Mouse (Mus musculus): Measurements from ENCODE around the gene Prss23. TPM values are rescaled to one million over a fixed set of nuclear protein-coding genes. Genes with fewer than 3 reads are reported as not detected.

The Prss23 gene
- polyA plus RNA-seq, 1 experiment from 2014 or later, result 33.4 TPM

DNA sequence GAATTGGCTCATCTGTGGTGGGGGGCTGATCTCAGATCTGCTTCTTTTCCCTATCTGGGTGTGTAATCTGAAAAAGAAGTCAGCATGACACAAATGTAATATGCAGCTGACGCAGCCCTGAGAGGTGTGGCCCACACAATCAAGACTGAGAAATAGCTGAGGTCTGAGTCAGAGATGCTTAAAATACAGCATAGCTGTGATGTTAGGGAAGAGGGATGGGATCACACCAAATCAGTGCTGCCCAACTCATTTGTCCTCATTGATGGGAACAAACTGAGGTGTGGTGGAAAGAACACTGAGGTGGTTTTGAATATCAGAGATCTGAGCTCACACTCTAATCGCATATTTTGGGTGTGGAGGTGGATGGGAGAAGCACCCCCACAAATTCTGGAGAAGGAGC is 14.0 kb upstream of the Prss23 start:
- H3K27me3 ChIP-seq (replicated peaks; ENCODE audit: low read depth, poor library complexity, severe bottlenecking), result no peaks in the 10 kb centered on the region
- H3K36me3 ChIP-seq (replicated peaks), result no peaks in the 10 kb centered on the region
- 94% methylated on average over 2 of the region's 2 CpGs for WGBS
- peaks cover 5% of the 10 kb centered on the region for H3K4me1 ChIP-seq
- DNase-seq (ENCODE audit: low spot score), result no peak
- no peaks in the 10 kb centered on the region for H3K9me3 ChIP-seq
- H3K4me3 ChIP-seq, result no peak overlapping the region
- H3K27ac ChIP-seq (replicated peaks), result no peak overlapping the region

DNA sequence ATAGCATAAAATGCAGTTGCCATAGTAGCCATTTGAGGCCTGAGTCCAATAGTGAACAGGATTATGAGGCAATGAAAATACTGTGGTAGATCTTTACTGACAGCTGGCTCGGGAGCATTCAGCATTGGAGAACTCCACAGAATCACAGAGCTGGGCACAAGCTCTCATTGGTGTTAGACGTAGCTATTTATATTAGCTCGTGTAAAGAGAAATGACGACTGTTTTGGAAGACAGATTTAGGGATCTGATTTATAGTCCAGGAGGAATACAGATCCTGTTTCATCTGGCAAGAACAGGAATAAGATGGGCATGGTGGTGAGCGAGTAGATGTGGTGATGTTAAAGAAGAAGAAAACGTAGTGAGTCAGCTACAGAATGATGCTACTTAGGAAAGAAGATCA is 12.4 kb upstream of the Prss23 start:
- Histone ChIP-seq H3K4me3 (no peak overlapping the region), H3K4me1 (peaks cover 5% of the 10 kb centered on the region), H3K9me3 (no peaks in the 10 kb centered on the region), H3K36me3 (replicated peaks) (no peaks in the 10 kb centered on the region), H3K27ac (replicated peaks) (no peak overlapping the region), H3K27me3 (replicated peaks; ENCODE audit: low read depth, poor library complexity, severe bottlenecking) (no peaks in the 10 kb centered on the region)
- no peak for DNase-seq (ENCODE audit: low spot score)
- 87% methylated on average over 6 of the region's 6 CpGs for WGBS

DNA sequence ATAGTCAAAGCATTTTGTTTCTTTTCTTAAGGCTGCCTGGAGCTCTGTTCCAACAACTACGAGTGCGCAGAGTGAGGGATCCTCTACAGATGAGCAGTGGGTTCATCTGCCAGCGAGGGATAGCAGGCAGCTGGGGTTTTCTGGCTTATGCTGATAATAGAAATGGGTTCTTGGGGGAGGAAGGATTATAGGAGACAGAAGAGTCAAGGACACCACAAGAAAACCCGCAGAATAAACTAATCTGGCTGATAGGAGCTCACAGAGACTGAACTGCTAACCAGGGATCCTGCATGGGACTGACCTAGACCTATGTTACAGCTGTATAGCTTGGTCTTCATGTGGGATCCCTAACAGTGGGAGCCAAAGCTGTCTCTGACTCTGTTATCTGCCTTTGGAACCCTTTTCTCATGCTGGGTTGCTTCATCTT is 456 bp upstream of the Prss23 start:
- Histone ChIP-seq H3K27me3 (replicated peaks; ENCODE audit: low read depth, poor library complexity, severe bottlenecking) (no peaks in the 10 kb centered on the region), H3K4me3 (no peak overlapping the region), H3K9me3 (no peaks in the 10 kb centered on the region), H3K36me3 (replicated peaks) (no peaks in the 10 kb centered on the region), H3K4me1 (peaks cover 18% of the 10 kb centered on the region), H3K27ac (replicated peaks) (peak overlapping the region; percentile 75)
- WGBS, result 79% methylated on average over 4 of the region's 4 CpGs
- no peak for DNase-seq (ENCODE audit: low spot score)

DNA sequence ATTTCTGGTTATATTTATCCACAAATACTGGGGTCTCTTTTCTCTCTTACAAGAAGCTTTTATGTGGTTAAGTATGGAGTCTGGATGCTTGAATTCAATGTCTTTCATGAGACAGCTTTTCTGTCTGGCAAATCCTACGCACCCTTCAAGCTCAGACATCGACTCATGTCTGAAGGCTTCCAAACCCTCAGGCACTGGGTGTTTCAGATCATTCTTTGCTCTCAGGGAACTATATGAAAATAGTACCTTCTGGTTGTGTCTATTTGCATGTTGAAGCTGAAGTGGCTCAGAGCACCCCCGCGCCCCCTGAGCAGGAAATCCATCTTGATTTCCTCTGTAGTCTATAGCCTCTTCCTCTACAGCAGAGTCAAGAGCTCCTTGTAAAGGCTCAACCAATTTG is 3.2 kb downstream of the Prss23 start:
- no peak overlapping the region for H3K4me3 ChIP-seq
- DNase-seq (ENCODE audit: low spot score), result no peak
- no peaks in the 10 kb centered on the region for H3K36me3 ChIP-seq (replicated peaks)
- no peak overlapping the region for H3K27ac ChIP-seq (replicated peaks)
- H3K27me3 ChIP-seq (replicated peaks; ENCODE audit: low read depth, poor library complexity, severe bottlenecking), result no peaks in the 10 kb centered on the region
- WGBS, result 85% methylated on average over 4 of the region's 4 CpGs
- H3K4me1 ChIP-seq, result peaks cover 35% of the 10 kb centered on the region
- 0 out of 2 replicates have a peak, but pooled peaks cover 4% of the 10 kb centered on the region for H3K9me3 ChIP-seq

DNA sequence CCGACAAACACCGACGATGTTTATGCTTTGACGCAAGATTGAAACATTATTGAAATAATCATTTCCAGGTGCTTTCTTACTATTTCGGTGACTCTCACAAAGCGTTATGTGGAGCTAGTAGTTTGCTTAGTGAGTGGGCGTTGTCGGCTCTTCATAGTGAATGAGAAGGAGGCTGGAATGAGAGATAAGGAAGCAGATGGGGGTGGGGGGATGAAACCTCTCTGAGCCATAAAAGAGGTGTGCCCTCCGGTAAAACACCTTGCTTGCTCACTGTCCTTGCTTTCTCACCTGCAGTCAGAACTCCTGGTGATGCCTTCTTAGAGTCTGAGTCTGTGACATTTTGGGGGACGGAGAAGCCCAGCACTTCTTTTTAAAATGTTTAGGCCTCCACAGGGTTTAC is 4.8 kb downstream of the Prss23 start:
- Histone ChIP-seq H3K9me3 (0 out of 2 replicates have a peak, but pooled peaks cover 4% of the 10 kb centered on the region), H3K27ac (replicated peaks) (no peak overlapping the region), H3K4me3 (no peak overlapping the region), H3K36me3 (replicated peaks) (no peaks in the 10 kb centered on the region), H3K27me3 (replicated peaks; ENCODE audit: low read depth, poor library complexity, severe bottlenecking) (peaks cover 8% of the 10 kb centered on the region; the same call in 1 of the 2 replicates), H3K4me1 (peaks cover 40% of the 10 kb centered on the region)
- 63% methylated on average over 10 of the region's 10 CpGs for WGBS
- DNase-seq (ENCODE audit: low spot score), result no peak

DNA sequence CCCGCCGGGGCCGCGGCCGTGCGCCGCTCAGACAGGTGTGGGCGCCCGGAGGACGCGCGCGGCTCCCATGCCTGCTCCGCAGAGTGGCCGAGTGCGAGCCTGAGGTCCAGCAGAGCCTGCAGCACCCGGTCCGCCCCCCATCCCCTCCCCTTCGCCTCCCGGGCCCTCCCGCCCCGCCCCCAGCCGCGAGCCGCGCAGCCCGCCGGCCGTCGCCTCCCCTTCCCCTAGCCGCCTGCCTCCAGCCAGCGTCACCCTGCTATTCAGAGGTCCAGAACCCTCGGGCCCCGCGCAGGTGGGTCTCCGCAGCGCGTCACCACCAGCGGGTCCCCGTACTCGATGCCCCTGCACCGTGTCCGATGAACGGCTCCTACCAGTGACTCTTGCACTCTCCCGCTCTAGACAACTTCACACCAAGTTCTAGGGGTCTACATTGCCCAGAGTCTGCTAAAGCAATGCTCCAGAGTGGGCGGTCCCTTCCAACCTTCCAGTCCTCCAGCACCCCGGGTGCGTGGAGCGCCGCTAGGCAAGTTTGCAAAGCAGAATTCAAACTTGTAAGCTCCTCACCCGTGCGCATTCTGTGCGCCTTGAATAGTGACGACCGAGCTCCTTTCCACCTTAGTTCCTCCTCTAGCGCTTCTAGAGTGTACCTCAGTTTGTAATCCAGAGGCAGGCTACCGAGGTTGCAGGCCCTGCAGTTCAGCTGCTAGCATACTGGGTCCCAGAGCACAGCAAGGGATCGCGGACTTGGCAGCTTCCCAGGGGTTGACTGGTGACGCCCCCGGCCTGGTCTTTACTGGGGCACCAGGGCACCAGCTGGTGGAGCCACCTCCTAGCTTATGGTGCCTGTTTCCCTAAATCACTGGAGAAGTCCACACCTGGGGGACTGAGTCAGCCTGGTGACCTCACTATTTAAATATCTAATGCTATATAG is 9.3 kb downstream of the Prss23 start:
- Histone ChIP-seq H3K4me3 (peak overlapping the region; percentile 81), H3K36me3 (replicated peaks) (no peaks in the 10 kb centered on the region), H3K27me3 (replicated peaks; ENCODE audit: low read depth, poor library complexity, severe bottlenecking) (peaks cover 16% of the 10 kb centered on the region; the same call in 1 of the 2 replicates), H3K4me1 (peaks cover 53% of the 10 kb centered on the region), H3K27ac (replicated peaks) (peak overlapping the region; percentile 89), H3K9me3 (0 out of 2 replicates have a peak, but pooled peaks cover 4% of the 10 kb centered on the region)
- DNase-seq (ENCODE audit: low spot score), result peak; percentile 87
- under 1% methylated on average over 59 of the region's 61 CpGs for WGBS

DNA sequence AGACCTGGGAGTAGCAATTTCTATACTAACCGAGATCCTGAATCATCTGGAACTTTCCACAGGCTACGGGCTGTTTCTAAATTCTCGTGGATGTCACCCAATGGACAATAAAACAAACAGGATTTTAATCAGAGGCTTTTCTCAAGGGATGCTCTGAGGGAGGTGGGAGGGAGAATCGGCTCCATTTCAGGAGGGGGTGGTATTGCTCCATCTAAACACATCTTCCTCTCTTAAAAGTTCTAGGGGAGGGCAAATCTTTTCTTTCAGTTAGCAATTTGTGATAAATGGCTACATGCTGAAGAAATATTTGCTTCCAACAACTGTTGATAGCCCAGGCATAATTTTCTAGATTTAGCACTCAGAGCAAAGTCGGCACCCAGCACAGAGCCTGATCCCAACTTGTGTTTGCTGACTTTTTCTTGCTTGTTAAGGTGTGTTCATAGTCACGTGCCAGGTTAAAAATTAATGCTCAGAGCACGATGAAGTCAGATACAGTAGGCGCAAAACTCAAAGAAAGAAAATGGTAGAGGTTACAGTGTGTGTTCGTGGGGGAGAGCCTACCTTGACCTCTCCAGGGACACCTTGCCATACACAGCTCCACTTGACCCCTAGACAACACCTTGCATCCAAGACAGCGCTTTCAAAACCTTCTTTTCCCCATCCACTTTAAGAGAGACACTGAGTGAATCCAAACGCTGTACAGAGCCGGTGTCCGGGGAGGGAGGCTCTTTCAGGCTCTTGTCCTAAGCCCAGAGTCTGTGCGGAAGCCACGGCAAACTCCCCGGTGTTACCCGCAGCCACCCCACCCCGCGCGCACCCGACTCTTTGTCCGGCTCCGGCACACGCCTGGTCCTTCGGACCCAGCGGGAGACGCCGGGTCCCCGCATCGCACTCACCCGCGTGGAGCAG is 10.2 kb downstream of the Prss23 start:
- Histone ChIP-seq H3K4me1 (peaks cover 45% of the 10 kb centered on the region), H3K27me3 (replicated peaks; ENCODE audit: low read depth, poor library complexity, severe bottlenecking) (peaks cover 16% of the 10 kb centered on the region; the same call in 1 of the 2 replicates), H3K27ac (replicated peaks) (peak overlapping the region; percentile 89), H3K36me3 (replicated peaks) (no peaks in the 10 kb centered on the region), H3K4me3 (peak overlapping the region; percentile 81), H3K9me3 (0 out of 2 replicates have a peak, but pooled peaks cover 4% of the 10 kb centered on the region)
- DNase-seq (ENCODE audit: low spot score), result no peak
- WGBS, result 8% methylated on average over 32 of the region's 32 CpGs

DNA sequence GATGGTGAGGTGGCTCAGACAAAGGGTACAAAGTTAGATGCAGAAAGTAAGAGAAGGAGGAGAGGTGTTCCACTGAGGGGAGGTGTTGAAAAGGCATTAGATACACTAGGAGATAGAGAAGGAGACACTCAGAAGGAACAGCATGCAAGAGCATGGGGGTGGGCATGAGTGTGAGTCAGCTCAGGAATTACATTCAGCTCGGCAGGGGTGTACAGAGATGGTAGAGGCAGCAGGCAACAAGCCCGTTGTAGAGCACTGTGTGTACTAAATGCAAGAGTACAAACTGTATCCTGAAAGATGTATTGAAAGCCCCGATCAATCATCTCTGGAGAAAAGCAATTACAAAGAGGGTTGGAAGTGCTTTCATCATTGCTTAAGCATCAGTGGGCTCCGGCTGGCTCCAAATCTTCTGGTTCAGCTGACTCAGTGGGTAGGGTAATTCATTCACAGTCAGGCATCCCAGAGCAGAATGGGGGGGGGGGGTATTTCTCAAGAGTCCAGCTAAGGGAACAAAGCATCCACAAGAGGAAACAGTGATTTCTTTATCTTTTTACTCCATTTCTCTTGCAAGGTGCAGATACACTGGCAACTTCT is 15.0 kb downstream of the Prss23 start:
- peaks cover 8% of the 10 kb centered on the region; the same call in 1 of the 2 replicates for H3K27me3 ChIP-seq (replicated peaks; ENCODE audit: low read depth, poor library complexity, severe bottlenecking)
- H3K27ac ChIP-seq (replicated peaks), result no peak overlapping the region
- H3K4me1 ChIP-seq, result peaks cover 22% of the 10 kb centered on the region
- DNase-seq (ENCODE audit: low spot score), result no peak
- H3K4me3 ChIP-seq, result no peak overlapping the region
- H3K36me3 ChIP-seq (replicated peaks), result peaks cover 20% of the 10 kb centered on the region
- no peaks in the 10 kb centered on the region for H3K9me3 ChIP-seq
- 67% methylated on average over 4 of the region's 4 CpGs for WGBS

DNA sequence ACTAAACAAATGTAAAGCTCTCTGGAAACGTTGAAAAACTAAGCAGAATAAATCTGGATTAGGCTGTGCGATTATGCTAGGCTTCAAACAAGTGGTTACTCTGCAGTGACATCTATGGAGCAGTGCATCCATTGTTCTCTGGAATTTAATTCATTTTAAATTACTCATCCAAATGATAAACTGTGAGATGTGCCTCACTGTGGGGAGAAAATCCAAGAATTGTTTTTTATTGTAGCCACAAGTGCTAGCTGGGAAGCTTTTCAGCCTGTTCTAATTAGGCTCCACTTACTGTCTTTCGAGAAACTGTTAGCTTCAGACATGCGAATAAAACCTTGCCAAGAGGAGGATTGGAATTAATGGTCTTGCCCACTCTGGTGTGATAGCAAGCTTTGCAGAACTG is 18.3 kb downstream of the Prss23 start:
- no peaks in the 10 kb centered on the region for H3K27me3 ChIP-seq (replicated peaks; ENCODE audit: low read depth, poor library complexity, severe bottlenecking)
- DNase-seq (ENCODE audit: low spot score), result no peak
- H3K27ac ChIP-seq (replicated peaks), result no peak overlapping the region
- H3K9me3 ChIP-seq, result no peaks in the 10 kb centered on the region
- no peak overlapping the region for H3K4me3 ChIP-seq
- no peaks in the 10 kb centered on the region for H3K4me1 ChIP-seq
- H3K36me3 ChIP-seq (replicated peaks), result peaks cover 22% of the 10 kb centered on the region
- 76% methylated on average over 4 of the region's 4 CpGs for WGBS

DNA sequence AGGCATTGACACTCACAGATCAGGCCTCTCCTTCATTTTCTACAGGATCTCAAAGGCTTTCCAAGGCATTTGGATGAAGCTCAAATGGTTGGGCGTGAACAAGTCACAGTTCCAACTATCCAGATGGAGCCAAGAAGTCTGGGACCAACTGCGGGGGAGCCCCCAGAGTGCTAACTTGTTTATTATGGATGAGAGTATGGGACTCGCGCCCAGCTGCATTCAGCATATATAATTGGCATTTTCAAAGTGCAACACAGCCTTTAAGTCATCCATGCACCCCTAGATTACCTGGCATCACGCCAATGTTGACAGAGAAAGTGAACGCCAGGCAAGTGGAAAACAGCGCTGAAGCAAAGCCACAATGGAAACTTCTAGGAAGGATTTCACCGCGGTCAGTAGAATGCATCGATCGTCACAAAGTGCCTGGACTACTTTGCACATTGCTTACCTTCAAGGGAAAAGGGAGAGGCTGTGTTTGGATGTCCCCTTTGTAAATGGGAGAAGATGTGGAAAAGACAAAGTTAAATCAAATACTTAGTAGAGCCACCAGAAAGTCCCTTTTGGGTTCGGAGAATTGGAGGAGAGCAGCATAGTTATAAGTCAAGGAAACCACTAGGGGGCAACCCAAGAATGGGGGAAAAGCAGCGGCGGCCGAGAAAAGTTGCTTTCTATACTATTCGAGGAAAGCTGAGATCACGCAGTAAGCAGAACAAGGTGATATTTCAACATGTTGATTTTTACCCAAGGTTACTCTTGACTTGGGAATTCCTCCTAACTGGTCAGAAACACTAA is 27.3 kb downstream of the Prss23 start:
- Histone ChIP-seq H3K36me3 (replicated peaks) (no peaks in the 10 kb centered on the region; the same call in 1 of the 2 replicates), H3K4me3 (no peak overlapping the region), H3K9me3 (no peaks in the 10 kb centered on the region), H3K4me1 (peaks cover 7% of the 10 kb centered on the region; the same call in 1 of the 2 replicates), H3K27ac (replicated peaks) (no peak overlapping the region), H3K27me3 (replicated peaks; ENCODE audit: low read depth, poor library complexity, severe bottlenecking) (peaks cover 10% of the 10 kb centered on the region)
- WGBS, result 37% methylated on average over 17 of the region's 17 CpGs
- DNase-seq (ENCODE audit: low spot score), result peak; percentile 72

DNA sequence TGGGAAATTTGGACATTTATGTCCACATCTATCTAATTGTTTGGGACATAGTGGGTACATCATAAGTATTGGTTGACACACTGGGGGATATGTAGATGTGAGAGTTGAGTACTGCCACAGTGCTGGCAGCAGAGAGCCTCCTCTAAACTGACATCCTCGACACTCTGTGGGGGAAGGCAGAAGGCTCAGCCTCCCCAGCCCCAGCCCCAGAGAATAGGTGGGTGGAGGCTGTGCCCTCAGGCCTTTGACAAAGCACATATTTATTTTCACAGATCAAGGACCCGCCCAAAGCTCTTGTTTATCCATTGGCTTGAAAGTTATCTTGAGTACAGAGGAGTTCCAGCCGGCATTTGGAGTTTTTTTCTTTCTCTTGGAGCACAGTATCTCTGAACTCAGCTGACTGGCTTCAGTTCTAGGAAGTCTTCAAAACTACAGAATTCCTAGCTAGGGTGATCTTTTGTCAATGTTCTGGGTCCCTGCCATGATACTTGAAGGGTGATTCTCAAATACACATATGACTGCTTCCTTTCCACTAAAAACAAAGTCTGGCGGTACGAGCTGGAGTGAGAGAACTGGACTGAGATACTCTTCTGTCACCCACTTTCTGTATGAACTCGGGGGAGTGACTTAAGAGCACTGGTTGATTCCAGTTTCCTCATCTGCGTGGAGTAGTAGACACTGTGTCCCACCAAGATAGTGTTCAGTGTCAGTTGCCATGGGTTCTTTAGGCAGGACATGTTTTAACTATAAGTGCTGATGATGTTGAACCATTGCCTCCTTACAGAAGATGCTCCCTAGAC is 43.0 kb downstream of the Prss23 start:
- no peak for DNase-seq (ENCODE audit: low spot score)

More for the DNA sequence above, 43.0 kb downstream of the Prss23 start:
- H3K27me3 ChIP-seq (replicated peaks; ENCODE audit: low read depth, poor library complexity, severe bottlenecking), result no peaks in the 10 kb centered on the region
- H3K4me3 ChIP-seq, result no peak overlapping the region
- H3K27ac ChIP-seq (replicated peaks), result no peak overlapping the region
- peaks cover 3% of the 10 kb centered on the region; the same call in 1 of the 2 replicates for H3K9me3 ChIP-seq
- WGBS, result 72% methylated on average over 7 of the region's 7 CpGs
- H3K36me3 ChIP-seq (replicated peaks), result no peaks in the 10 kb centered on the region
- H3K4me1 ChIP-seq, result peaks cover 7% of the 10 kb centered on the region
